Mouse (Mus musculus): ENCODE results near the gene Nat8f5.
"Not testable (repeated sequence)": the region's sequence is repeated elsewhere in the genome, so short reads cannot be mapped to it uniquely, and the experiment has no call there.

Nat8f5 gene

GRCm38 (mm10) chr6:85820837-85821236, at the start of gene Nat8f5, which contains the start of gene Nat8f6:
Gene Nat8f5 (minus strand): TSS chr6:85820972.
Gene Nat8f6 (minus strand): TSS chr6:85820954.
- no peak for DNase-seq (ENCODE audit: low read depth, low spot score)

- not testable (repeated sequence) for DNase-seq (ENCODE audit: low read depth, low spot score)
These were observed 48.2 kb upstream of the Nat8f5 start, which contains the start of gene Nat8f2 for GRCm38 (mm10) chr6:85869006-85869405. Gene Nat8f2 (minus strand): TSS chr6:85869158.

GRCm38 (mm10) chr6:85867726-85868690, 47.2 kb upstream of the Nat8f5 start:
- DNase-seq (ENCODE audit: low read depth, low spot score), result no peak

GRCm38 (mm10) chr6:85866995-85867394, 46.2 kb upstream of the Nat8f5 start:
- not testable (repeated sequence) for DNase-seq (ENCODE audit: low read depth, low spot score)

GRCm38 (mm10) chr6:85866166-85866565, 45.4 kb upstream of the Nat8f5 start:
- not testable (repeated sequence) for DNase-seq (ENCODE audit: low read depth, low spot score)

GRCm38 (mm10) chr6:85864900-85865639, 44.3 kb upstream of the Nat8f5 start:
- not testable (repeated sequence) for DNase-seq (ENCODE audit: low read depth, low spot score)

- no peak for DNase-seq (ENCODE audit: low read depth, low spot score)
These were observed 43.1 kb upstream of the Nat8f5 start for GRCm38 (mm10) chr6:85863840-85864239.

- DNase-seq (ENCODE audit: low read depth, low spot score), result no peak
These were observed 42.4 kb upstream of the Nat8f5 start for GRCm38 (mm10) chr6:85863136-85863535.

- DNase-seq (ENCODE audit: low read depth, low spot score), result no peak
These were observed 41.8 kb upstream of the Nat8f5 start for GRCm38 (mm10) chr6:85862565-85862964.

GRCm38 (mm10) chr6:85861247-85861646, 40.5 kb upstream of the Nat8f5 start:
- peak; percentile 69 for DNase-seq (ENCODE audit: low read depth, low spot score)

- DNase-seq (ENCODE audit: low read depth, low spot score), result peak; percentile 94
These were observed 35.5 kb upstream of the Nat8f5 start for GRCm38 (mm10) chr6:85856194-85856678.

- DNase-seq (ENCODE audit: low read depth, low spot score), result no peak
These were observed 32.7 kb upstream of the Nat8f5 start for GRCm38 (mm10) chr6:85853481-85853880.

GRCm38 (mm10) chr6:85851062-85851773, 30.4 kb upstream of the Nat8f5 start:
- DNase-seq (ENCODE audit: low read depth, low spot score), result no peak

- DNase-seq (ENCODE audit: low read depth, low spot score), result peak; percentile 17
These were observed 28.5 kb upstream of the Nat8f5 start for GRCm38 (mm10) chr6:85849240-85849639.

GRCm38 (mm10) chr6:85848140-85848539, 27.4 kb upstream of the Nat8f5 start:
- no peak for DNase-seq (ENCODE audit: low read depth, low spot score)

GRCm38 (mm10) chr6:85846921-85847320, 26.1 kb upstream of the Nat8f5 start:
- DNase-seq (ENCODE audit: low read depth, low spot score), result peak; percentile 66

- not testable (repeated sequence) for DNase-seq (ENCODE audit: low read depth, low spot score)
These were observed 23.1 kb upstream of the Nat8f5 start for GRCm38 (mm10) chr6:85843677-85844458.

GRCm38 (mm10) chr6:85839982-85840381, 19.2 kb upstream of the Nat8f5 start:
- peak; percentile 83 for DNase-seq (ENCODE audit: low read depth, low spot score)

- no peak for DNase-seq (ENCODE audit: low read depth, low spot score)
These were observed 17.9 kb upstream of the Nat8f5 start for GRCm38 (mm10) chr6:85838674-85839073.

GRCm38 (mm10) chr6:85837307-85837706, 16.5 kb upstream of the Nat8f5 start:
- peak; percentile 41 for DNase-seq (ENCODE audit: low read depth, low spot score)

- peak; percentile 31 for DNase-seq (ENCODE audit: low read depth, low spot score)
These were observed 16.1 kb upstream of the Nat8f5 start for GRCm38 (mm10) chr6:85836827-85837226.

Data from brain, adult 2 months (tissue).